12 mouse cellular contexts compared by ENCODE assay signal in the genomic region with DNA sequence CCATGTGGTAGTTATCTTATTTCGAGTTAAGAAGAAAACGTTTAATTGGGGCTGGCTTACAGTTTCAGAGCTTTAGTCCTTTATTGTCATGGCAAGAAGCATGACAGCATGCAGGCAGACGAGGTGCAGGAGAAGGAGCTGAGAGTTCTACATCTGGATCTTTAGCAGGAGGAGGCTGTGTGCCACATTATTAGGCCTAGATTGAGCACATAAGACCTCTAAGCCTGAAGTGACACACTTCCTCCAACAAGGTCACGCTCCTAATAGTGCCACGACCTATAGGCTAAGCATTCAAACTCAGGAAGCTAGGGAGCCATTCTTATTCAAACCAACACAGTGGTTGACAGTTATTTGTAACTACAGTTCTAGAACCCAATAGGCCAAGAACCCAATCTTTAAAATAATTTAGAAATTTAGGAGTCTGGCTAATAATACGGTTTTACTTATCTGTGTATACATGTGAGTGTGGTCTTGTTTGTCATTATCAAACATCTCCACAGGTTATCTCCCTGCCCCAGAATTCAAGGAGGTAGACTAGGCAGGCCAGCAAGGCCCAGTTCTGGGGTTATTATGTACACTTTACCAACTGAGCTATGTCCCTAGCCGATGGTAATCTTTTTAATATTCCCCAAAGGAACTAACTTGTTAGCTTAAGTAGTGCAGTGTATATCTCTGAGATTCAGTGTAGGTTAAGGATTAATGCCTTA.
"Had no signal": no experiment of that assay in that cellular context is flagged by ENCODE, and none has a peak within 500 bp of the region (broad histone marks: within the 10 kb centered on the region; RNA-seq: fewer than 3 reads in every experiment).

No protein-coding gene starts in this region.

- H3K4me1 ChIP-seq: limb, embryonic 10.5 days; midbrain, embryonic 13.5 days had no signal

- ATAC-seq: inflammation-experienced regulatory T-cells, adult 6 months; intestine, postnatal 0 days; midbrain, embryonic 13.5 days had no signal

- H3K4me2 ChIP-seq: lung, embryonic 14.5 days; midbrain, embryonic 13.5 days had no signal

- H3K9me3 ChIP-seq: limb, embryonic 10.5 days; midbrain, embryonic 13.5 days had no signal

- H3K4me3 ChIP-seq: left cerebral cortex, adult 2 months; limb, embryonic 10.5 days; midbrain, embryonic 13.5 days had no signal

- H3K9ac ChIP-seq: lung, embryonic 14.5 days; midbrain, embryonic 13.5 days had no signal

- H3K27me3 ChIP-seq: midbrain, embryonic 13.5 days had no signal

- H3K27ac ChIP-seq: left cerebral cortex, adult 2 months; limb, embryonic 10.5 days; macrophage; midbrain, embryonic 13.5 days had no signal

- DNase-seq: kidney, adult 9 months; kidney, postnatal 10 days; lung, embryonic 14.5 days; lung, postnatal 10 days; right cerebral cortex, postnatal 14 days; thymus, postnatal 4 days had no signal
